Mouse (Mus musculus): ENCODE data around the gene Ttll5.

The Ttll5 gene

DNA sequence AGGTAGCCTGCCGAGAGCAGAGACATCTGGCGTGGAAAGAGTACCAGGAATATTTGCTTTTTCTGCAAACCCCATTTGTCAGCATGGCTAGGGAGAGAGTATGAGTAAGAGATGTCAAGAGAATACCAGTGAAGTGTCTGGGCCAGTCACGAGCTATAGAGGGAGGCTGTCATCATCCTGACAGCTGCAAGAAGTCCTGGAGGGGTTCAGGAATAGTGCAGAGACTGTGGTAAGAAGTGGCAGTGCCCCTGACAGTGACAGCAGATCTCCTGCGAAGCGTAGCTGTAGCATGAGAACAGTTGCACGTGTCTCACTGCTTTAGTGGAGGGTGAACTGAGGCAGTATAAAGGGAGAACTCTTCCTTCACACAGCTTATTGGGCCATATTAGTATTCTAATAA, 197.1 kb downstream of the Ttll5 start:
- no peak for DNase-seq

DNA sequence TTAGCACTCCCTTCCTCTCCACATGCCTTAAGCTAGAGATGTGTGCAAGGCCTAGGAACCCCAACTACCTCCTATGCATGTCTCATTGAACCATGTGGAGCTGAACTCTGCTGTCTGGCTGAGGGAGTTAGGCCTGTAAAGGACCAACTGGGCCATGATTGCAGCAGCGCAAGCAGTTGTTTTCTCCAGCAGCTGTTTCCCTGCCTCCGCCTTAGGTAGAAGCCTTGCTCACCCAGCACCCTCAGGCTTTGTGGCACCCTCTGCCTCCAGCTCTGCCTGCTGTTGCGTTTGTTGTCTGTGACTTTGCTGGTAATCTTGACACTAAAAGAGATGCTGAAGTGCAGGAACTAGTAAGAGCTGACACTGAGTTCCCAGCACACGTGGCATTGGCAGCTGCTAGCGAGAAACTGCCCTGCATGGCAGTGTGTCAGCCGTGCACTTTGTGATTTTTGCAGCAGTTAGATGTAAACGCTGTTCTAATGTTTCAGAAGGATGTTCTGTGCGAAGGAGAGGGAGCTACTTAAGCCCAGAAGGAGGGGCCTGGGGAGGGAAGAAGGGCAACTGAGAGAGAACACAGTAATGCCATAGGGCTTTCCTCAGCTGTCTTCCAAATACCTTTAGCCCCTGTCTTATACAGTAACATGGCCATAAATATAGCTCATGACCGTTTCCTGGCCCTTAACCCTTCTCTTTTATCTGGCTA, 198.0 kb downstream of the Ttll5 start:
- no peak for DNase-seq

GRCm38 (mm10) chr12:86023081-86023871, 198.8 kb downstream of the Ttll5 start:
- DNase-seq = peak in 1 of 2 experiments; percentile 45

DNA sequence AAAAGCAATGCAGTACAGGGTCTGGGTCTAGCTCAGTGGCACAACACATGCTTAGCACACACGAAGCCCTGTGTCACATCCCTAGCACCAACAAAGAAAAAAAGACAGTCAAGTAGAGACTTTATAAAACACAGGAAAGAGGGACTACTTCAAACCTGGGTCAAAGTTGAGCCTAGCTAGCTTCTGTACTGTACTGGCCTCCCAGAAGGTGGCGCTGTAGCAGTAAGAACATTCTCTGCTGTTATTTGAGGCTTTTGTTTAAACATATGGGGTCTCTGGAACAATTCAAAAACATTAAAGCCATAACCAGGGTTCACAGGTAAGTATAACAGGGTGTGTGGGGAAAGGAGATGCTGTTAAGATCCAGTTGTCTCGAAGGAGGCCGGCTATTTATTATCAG, 200.0 kb downstream of the Ttll5 start:
- peak in 1 of 2 experiments; percentile 70 for DNase-seq

DNA sequence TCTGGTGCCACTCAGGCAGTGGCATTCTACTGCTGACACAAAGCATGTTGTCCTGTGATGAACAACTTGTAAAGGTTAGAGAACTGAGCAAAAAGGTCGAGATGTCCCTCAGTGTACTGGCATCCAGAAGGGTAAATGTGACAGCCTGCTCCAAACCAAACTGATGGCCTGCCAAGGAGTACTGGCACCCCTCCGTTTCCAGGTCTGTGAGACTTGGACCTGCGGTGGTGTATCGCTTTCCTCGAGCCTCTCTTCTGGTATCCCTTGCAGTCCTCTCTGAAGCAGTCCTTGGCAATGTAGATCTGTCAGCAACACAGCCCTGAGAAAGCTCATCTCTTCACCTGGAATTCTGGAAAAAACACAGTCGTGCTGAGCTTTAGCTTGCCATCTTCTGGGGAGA, 201.0 kb downstream of the Ttll5 start:
- no peak for DNase-seq

- peak; percentile 8 to 36 for DNase-seq
Observed at GRCm38 (mm10) chr12:86027000-86027399, 202.5 kb downstream of the Ttll5 start.

DNA sequence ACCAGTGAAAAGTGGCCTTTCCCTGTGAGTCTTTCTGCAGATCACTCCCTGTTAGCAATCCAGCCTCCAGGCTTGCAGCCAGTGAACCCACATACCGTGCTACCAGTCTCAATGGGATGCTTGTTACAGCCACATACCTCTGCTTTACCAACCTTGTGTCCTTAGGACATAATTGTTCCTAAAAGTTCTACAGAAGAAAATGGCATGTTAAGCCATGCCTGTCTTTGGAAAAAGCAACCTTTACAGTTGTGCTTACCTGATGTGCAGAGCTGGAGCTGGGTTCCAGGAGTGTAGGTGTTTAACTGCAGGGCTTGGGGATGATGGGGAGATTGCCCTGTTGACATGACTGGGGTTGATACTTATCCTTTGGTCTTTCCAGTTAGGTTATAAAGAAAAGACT, 203.3 kb downstream of the Ttll5 start:
- no peak for DNase-seq

DNA sequence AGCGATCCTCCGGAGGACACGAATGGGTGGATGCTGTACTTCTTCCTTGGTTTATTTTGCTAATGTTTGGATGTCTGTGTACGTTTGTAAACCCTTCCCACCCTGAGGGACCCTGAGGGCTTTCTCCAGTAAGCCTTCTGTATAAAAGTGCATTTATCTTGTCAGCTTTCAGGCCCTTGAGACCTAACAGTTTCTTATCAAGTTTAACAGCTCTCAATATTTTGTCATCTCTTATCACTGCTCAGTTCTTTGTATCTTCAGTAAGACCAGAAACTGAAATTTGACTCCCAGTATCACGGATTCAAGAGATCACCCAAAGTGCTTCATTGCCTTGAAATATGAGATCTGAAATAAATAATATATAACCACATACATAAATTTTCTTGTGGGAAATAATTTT, 206.5 kb downstream of the Ttll5 start:
- DNase-seq = no peak

GRCm38 (mm10) chr12:86035586-86035985, 211.1 kb downstream of the Ttll5 start:
- no peak for DNase-seq

DNA sequence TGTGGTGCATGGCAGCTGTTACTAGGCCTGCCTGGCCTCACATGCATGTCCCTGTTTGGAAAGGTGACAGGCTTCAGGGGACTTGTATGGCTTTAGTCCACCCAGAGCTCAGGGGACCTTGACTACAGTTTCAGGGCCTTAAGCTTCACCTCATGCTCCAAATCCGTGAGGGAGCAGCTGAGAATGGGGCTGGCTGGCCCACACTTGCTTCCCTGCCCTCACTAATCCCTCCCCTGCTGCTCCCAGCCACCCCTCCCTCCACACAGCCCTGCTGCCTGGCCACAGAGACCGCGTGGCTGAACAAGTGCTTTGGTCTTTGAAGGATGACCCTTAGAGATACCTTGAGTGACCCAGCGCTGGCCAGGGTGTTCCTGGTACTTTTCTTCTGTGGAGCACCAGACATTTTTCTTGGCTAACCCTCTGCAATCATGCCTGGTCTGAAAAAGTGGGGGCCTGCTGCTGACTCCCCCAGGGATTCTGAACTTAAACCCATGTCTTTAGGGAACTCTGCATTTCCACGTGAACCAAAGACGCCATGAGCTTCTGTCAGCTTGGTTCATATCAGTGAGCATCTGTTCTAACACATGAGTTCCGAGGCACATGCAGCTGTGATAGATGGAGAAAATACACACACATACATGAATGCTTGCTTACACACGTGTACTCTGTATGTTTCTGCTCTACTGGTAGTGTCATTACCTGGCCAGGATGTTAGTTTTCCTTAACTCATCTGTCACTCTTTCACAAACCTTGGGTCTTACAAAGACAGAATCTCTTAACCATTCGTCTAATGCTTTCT, 212.1 kb downstream of the Ttll5 start:
- no peak for DNase-seq

- no peak for DNase-seq
Observed at GRCm38 (mm10) chr12:86037235-86037921, 212.9 kb downstream of the Ttll5 start.

GRCm38 (mm10) chr12:86039078-86039477, 214.6 kb downstream of the Ttll5 start:
- no peak for DNase-seq

DNA sequence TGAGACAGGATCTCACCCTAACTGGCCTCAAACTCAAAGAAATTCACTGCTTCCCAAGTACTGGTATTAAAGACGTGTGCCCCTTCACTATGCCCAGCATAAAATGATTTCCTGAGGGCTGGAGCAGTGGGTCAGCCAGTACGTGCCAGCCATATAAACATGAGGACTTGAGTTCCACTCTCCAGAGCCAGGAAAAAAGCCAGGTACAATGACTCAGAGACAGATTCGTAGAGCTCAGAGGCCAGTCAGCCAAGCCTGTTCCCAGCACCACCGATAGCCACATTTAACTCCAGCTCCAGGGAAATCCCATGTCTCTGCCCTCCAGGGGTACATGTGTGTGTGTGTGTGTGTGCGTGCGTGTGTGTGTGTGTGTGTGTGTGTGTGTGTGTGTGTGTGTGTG, 215.3 kb downstream of the Ttll5 start:
- no peak for DNase-seq

- DNase-seq = no peak
Observed at GRCm38 (mm10) chr12:86046141-86046540, 221.7 kb downstream of the Ttll5 start.

DNA sequence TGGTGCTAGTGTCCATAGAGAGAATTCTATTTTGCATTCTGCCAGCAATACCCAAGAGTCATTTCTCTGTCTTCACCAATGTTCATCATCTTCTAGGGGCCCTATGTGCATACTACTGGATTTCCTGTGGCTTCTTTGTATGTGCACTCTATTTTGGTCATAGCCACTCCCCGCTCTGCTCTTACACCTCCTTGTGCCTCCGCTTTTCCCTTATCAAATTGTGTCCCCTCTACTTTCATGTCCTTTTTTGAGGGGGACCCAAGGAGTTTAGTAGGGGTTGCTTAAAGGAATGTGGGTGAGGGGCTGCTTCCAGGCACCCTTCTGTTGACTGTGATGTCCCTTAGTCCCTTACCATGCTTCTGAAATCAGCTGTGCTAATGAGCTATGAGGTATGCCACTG, 222.3 kb downstream of the Ttll5 start:
- DNase-seq = no peak

GRCm38 (mm10) chr12:86047376-86047775, 222.9 kb downstream of the Ttll5 start:
- no peak for DNase-seq

DNA sequence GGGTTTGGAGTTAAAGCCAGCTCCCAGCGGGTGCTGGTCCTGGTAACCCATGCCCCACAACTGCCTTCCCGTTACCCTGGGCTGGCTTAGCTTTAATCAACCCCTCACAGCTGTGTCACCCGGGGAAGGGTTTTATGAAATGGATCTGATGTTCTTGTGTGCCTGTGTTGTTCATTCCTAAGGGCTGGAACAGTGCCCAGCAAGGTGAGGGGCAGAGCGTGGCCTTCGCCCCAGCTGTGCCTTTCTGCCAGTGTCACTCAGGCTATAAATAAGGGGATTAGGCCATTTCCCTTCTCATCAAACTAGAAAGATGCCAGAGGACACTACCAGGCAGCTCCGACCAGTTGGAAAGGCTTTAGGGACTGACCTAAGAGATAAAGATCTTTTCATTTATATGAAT, 225.4 kb downstream of the Ttll5 start:
- no peak for DNase-seq

GRCm38 (mm10) chr12:86051477-86051876, 227.0 kb downstream of the Ttll5 start:
- no peak for DNase-seq

GRCm38 (mm10) chr12:86055306-86055705, 230.8 kb downstream of the Ttll5 start:
- DNase-seq = no peak

DNA sequence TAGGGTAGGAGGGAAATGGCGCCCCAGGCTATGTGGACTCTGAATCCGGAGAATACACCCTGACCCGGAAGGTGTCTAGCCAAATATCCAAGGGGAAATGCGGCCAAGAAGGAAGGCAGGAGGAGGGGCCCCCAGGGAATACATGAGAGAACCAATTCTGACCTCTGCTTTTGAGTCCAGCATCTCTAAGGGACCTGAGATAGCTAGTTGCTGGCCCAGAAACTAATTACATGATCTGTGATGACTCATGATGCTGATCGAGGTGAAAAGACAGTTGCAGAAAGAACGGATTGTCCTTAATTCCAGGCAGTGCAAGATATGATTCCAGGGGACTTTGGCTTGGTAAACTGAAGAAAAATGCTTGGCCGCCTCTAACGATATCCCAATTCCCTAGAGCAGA, 232.5 kb downstream of the Ttll5 start:
- no peak for DNase-seq

DNA sequence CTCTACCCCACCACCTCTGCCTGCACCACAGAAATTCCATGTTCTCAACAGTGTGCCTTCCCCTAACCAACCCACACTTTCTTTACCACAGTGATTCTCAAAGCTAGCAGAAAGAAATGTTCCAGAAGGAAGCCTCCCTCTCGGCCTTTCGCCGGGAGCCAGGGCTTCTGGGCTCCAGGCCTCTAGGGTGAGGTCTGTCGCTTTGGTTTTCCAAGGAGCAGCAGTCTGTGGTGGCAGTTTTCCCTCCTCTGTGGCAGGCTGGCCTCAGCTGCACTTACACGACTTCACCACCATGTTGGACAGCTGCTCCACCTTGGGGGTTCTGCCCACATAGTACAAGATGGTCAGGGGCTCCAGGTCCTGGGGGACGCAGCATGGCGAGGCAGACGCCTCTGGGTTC, 233.1 kb downstream of the Ttll5 start:
- no peak for DNase-seq

- no peak for DNase-seq
Observed at GRCm38 (mm10) chr12:86059341-86059740, 234.9 kb downstream of the Ttll5 start.

GRCm38 (mm10) chr12:86064796-86065195, 240.3 kb downstream of the Ttll5 start:
- no peak for DNase-seq

Data from kidney, postnatal 36 days (tissue).